Mouse (Mus musculus) erythroblast, adult 5-6 weeks (primary cell): ENCODE results near the gene Sh3rf1. TPM values are rescaled to one million over a fixed set of nuclear protein-coding genes. Genes with fewer than 3 reads are reported as not detected.

Experiments used
- ATAC-seq: replicated peaks from 2 replicates; pipeline ENCODE4 v1.8.0; 2016; ENCODE audit warnings: moderate number of reproducible peaks, mild to moderate bottlenecking, moderate TSS enrichment, inconsistent platforms; ENCODE audit not compliant: poor library complexity, low FRiP score, severe bottlenecking
- total RNA-seq, 2 experiments: library from RNA; stranded (forward) in 1 of 2; stranded (reverse) in 1 of 2; fragments of 150-400 nt in 1 of 2; fragments of 200-764, 138-1000 nt in 1 of 2; gene quantifications; 2 replicates each; pipeline versions ENCODE4 v1.2.3 to v1.2.4; 2015 to 2017; ENCODE audit warnings: low replicate concordance in 2 of 2

Gene Sh3rf1
- total RNA-seq, 2 experiments from 2014 or later, result 0.19 to 0.43 TPM

DNA sequence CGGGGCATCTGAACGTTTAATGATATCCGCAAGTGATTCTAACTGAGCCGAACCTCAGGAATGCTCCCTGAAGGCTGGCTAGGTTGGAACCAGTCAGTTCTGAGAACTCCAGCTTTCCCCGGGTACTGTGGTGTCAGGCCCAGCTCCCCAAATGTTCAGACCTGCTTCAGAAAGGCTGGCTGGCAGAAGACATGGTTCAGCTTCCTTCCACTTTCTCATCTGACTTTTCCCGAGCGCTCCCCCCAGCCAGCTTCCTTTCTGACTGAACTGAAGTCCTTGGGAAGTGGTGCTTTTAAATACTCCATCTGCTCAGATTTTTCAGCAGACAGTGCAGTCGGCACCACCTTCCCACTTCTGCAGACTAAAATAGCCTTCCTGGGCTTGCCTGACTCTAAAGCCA, 6.2 kb upstream of the Sh3rf1 start:
- ATAC-seq, result no peak

DNA sequence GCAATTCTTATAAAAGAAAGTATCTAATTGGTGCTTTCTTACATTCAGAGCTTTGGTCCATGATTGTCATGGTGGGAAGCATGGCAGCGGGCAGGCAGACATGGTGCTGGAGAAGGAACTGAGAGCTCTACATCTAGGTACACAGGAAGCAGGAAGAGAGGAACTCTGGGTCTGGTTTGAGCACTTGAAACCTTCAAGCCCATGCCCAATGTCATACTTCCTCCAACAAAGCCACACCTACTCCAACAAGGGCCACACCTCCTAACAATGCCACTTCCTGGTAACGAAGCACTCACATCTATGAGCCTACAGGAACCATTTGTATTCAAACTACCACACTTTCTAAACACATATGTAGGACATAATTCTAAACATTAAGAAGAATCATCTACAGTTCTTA, 5.2 kb upstream of the Sh3rf1 start:
- no peak for ATAC-seq

DNA sequence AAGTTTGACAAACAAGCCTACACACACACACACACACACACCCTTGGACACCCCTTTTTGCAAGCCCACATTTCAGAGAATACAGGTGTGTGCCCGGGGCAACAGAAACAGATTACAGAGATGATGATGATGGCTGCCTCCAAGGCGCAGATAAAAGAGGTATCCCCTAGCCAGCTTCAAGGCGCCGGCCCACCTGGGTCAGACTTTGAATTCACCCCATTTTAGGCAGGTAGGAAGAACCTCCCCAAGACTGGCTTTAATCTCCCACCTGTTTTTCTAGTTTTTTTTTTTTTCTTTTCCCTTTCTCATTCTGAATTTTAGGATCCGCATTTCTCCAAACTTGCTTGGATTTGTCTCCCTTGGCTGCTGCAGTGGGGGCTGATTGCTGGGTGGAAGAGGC, 389 bp upstream of the Sh3rf1 start:
- ATAC-seq, result no peak

DNA sequence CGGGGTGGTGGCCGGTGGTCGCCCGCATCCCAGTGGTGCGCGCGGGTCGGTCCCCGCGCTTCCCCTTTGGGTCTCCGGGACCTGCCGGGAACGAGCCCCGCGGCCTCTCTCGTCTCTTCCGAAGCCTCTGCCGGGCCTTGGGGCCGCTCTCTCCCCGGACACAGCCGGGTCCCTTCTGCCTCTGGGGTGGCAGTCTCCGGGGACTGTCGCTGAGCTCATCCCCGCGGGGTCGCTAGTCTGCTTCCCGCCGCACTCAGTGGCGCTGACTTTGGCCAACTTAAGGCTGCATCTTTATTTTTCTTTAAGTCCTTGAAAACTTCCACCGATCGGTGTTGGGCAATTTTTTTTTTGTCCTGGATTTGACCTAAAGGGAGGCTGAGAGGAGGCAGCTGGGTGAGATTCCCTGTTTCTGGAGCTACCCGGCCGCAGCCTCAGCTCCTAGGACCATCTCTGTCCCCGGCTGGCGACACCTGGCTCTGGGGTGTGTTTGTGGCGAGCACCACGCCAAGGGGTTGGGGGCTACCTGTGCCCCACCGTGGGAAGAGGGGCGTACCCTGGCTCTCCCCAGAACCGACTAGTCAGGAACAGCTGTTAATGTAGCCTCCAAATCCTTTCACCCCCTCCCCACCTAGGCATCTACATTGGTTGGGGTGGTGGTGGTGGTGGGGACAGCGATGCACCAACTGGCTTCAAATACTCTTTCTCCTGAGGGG, 864 bp downstream of the Sh3rf1 start:
- ATAC-seq, result no peak

DNA sequence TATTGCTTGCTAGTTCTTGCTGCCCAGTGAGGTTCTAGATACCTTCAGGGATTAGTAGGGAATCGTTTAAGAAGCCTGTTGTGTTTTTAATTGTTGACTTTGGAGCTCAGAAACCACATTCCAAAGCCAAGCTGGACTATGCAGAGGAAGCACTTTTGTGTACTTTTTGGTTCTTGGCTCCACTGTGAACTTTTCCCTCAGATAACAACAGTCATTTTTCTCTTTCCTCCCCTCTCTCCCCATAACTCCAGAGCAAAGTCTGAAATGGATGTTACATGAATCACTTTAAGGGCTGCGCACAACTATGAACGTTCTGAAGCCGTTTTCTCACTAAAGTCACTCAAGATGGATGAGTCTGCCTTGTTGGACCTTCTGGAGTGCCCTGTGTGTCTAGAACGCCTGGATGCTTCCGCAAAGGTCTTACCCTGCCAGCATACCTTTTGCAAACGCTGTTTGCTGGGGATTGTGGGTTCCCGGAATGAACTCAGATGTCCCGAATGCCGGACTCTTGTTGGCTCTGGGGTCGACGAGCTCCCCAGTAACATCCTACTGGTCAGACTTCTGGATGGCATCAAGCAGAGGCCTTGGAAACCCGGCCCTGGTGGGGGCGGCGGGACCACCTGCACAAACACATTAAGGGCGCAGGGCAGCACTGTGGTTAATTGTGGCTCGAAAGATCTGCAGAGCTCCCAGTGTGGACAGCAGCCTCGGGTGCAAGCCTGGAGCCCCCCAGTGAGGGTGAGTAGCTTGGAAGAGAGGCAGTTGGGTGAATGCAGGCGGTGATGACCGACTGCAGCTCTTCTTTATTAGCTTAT, 2.1 kb downstream of the Sh3rf1 start:
- no peak for ATAC-seq

DNA sequence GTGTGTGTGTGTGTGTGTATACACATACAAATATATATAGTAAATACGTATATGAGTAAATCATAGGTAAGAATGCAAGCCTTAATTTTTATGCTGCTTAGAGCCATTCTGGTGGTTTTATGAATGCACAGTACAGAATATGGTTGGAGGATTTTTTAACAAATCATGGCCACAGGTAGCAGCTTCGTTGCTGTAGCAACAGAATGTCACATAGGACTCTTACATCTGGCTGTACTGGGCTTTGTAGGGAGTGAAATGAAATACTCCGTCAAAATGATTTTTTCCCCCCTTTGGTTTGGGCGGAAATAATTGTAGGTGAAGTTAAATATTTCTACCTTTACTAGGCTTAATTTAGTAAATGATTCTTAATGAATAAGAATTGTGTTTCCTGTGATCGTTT, 3.0 kb downstream of the Sh3rf1 start:
- no peak for ATAC-seq

DNA sequence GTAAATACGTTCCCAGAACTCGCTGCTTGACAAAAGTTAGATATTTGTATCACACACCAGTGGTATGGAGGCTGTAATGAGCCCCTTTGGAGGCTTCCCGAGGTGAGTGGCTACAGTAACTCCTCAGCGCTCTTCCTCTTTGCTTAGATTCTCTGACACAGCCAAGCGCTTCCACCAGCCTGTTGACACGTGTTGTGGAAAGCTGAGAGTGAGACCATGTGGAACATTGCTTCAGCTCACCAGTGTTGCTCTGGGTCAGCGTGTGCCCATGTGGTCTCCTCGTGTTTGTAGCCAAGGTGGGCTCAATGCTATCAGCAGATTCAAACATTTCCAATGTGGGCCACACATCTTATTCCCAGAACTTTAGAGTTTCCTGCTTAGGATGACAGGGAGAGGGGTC, 5.0 kb downstream of the Sh3rf1 start:
- no peak for ATAC-seq

DNA sequence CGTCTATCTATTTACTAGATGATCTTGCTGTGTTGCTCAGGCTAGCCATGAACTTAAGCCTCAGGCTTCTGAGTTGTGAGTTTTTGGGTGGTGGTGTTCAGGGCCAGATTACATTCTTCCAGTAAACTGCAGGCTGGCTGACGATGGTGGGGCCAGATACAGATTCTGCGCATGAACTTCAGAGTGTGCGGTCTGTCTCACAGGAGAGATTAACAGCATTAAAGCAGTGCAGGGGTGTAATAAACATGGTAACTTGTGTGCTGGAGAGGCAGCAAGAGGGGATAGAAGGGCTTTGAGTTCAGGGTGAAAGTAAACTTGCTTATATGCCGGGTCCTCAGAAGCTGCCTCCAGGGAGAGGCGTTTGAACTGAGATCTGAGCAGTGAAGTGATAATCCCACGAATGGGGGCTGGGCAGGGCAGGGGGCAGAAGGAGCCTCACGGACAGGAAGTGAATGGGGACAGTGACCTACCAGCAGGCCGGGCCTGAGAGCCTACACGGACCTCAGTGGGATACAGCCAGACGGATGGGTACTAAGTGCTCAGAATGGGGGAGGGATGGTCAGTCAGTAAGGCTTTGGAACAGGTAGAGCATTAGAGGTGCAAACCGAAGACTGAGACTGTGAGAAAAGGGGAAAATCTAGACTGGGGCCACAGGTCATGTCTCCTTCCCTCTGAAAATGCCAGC, 6.0 kb downstream of the Sh3rf1 start:
- no peak for ATAC-seq

DNA sequence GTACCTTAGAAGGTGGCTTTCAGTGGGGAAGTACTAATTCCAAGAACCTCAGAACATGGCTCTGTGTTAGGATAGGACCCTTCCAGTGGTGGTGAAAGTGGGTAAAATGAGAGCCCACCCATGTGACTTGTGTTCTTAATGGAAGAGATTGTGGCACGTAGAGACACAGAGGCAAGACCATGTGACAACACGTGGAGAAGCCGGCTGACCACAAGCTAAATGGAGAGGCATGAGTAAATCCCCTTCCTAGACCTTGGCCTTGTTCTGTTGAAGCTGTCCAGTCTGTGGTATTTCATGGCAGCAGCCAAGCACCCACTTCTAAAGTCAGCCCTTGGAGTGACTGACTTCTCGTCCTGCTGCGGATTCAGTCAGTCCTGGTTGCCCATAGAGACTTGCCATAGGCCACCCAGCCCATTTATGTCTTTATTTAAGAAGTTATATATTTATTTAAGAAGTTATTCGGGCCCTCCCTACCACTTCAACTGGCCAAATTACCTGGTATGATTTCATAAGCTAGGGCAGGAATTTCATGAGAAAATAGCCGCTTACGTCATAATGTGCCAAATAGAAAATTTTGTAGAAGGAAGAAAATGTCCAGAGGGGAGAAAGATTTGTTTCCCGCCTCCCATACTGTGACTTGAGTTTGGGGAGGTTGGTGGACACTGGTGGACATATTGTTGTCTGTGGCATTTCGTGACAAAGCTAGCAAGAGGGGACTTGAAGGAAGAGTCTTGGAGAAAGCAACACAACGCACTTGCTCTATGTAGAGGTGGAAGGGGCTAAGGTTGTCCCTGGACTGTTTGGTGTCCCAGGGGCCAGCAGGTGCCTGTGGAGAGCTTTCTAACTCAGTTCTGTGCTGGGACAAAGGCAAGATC, 7.4 kb downstream of the Sh3rf1 start:
- ATAC-seq, result no peak

DNA sequence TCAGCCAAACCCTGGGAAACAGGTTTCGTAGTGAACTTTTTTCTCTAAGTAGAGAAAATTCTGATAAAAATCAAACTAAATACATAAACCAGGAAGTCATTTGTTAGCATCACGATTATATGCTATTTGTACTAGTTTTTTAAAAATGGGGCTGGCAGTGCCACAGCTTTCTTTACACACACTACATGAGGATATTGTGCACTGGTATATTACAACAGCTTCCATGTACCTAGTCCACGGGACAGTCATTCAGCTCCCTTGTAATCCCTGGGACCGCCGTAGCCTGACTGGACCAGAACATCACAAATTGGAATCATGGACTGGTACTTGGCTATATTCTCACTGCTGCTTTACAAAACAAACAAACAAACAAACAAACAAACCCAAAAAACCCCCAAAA, 11.8 kb downstream of the Sh3rf1 start:
- ATAC-seq, result no peak

DNA sequence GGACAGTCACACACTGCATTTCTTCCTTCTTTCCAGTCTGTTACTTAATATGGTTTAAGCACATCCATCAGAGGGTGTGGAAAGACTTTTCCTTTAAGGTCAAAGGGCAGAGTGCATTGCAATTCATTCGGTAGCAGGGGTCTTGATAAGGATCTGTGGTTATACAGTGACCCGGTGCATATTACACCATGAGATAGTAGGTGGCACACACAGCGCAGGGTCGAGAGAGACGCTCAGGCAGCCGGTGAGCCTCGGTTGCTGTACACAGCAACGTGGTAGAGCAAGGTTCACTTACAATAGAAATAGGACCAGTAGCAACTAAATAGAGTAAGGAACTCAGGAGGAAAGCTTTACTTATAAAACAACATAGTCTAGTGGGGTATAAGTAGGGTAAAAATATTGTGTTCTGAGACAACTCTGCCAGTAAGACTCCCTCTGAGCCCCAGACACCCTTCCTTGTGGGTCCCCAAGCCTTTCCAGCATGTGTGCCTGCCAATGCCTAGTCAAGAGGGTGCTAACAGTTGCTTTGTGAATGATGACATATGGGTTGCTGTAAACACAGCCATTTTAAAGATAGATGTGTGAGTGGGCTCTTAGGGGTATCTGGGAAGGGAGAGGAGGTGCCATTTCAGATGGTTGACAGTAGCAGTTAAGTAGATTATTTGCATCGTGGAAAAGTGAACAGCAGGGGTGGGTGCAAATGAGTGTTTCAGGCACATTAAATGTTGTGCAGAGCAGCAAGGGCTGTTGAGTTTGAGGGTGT, 13.0 kb downstream of the Sh3rf1 start:
- no peak for ATAC-seq

DNA sequence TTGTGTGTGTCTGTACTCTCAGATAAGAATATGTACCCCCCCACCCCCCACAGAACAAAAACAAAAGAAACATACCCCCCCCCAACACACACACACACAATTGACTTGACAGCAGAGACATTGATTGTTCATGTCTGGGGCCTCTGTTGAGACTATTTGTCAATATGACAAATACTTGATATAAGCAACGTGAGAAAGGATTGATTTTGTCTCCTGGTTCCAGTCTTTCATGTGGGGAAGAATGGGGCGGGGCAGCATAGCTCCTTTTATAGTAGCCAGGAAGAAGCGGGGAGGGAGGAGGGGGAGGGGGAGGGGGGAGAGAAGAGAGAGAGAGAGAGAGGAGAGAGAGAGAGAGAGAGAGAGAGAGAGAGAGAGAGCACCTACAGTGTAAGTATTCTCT, 15.9 kb downstream of the Sh3rf1 start:
- no peak for ATAC-seq

DNA sequence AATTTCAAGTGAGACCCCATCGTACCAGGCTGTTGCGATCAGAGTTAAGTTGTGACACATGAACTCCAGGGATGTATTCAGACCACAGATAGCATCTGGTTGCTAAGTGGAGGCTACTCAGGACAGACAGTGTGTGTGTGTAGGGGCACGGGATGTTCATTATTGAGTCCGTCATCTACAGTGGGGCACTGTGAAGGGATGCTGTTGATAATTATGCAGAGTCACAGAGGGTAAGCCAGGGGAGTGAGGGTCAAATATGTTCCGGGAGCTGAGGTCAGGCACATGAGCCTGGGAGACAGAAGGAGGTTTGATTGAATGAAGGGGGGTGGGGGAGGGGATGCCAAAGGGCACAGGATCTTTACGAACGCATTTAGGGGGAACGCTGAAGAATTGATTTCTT, 17.6 kb downstream of the Sh3rf1 start:
- ATAC-seq, result no peak

DNA sequence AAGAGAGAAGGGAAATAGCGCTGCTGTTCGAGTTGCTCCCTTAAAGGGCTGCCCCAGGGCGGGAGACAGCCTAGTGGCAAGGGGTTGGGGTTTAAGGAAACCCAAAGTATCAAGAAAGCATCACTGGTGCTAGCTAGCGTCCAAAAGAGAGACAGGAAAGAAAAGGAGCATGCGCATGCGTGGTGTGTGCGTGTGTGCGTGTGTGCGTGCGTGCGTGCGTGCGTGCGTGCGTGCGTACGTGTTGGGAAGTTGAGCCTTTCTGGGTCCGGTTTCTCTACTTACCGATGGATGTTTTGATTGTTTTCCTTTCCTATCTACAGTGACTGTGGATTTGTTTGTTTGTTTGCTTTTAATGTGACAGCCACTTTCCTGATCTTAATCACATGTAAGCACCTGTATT, 19.2 kb downstream of the Sh3rf1 start:
- no peak for ATAC-seq

DNA sequence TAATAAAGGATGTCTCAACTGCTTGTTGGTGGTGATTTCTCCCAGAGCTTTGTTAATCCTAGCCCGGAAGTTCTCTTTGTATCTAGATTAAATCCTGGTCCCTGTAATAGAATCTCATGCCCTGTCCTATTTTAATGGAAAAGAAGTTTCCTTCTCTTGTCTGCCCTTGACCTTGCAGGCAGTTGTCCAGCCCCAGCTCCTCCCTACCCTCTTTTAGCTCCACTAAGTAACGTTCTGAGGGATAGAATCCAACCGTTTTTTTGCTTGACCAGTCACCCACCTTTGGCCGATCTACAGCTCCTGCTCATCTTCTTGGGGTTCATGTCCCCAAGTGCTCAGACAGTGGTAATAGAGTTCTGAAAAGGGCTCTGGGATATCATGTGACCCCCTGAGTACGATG, 19.8 kb downstream of the Sh3rf1 start:
- no peak for ATAC-seq

DNA sequence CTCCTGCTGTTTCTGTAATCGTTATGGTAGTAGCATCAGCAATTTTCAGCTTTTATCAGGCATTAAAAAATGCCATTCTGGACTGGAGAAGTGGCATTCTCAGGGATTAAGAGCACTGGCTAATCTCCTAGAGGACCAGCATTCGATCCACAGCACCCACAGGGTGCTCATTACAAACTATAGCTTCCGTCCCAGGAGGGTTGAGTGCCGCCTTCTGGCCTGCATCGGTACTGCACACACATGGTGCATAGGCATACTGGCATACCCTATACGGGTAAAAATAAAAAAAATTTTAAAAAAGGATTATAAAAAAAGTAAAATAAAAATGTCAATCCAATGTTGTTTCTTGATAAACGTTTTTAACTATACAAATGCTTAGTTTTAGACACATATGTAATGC, 20.5 kb downstream of the Sh3rf1 start:
- no peak for ATAC-seq

DNA sequence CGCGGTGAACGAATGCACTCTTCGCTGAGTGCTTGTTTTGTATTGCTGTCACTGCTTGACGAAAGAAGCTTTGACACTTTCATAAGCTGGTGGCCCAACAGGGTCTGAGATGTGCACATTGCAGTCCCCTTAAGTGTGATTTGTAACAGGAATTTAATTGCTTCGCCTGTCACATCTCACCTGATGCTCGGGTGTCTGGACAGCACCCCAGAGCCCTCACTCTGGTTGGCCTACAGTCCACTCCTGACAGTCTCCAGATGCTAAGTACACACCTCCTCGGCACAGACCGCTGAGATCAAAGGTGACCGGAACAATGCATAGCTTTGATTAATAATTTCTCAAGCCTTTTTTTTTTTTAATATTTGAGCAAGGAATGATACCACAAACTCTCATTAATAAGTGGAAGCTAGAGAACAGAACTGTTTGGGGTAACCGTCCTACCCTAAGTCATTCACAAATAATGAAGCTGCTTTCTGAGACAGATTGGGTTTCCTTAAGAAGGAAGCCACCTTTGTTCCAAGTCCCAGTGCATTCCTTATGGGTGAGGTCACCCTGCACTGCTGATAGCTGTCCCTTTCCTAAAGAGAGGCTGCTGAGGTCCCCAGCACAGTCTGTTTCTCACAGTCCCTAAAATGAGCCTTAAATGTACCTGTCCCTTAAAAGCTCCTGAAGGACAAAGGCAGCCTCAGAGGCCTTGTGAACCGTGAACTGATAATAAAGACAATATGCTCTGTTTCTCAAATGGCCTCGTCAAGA, 23.8 kb downstream of the Sh3rf1 start:
- no peak for ATAC-seq

DNA sequence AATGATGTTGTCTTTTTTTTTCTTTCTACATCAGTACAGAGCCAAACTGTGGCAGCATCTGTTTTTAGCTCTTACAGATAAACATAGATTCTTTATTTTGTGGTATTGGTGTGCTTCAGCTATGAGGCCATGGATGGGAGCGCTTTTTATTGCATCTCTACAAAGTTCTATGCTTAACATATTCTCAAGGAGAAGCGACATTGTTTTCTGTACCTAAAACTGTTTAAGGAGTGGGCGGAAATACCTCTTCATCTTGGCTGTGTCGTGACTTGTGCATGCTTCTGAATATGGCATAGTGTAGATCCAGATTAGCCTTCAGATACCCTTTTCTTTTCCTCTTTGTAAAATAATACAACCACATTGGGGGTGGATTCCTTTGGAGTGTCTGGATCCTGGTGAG, 25.8 kb downstream of the Sh3rf1 start:
- no peak for ATAC-seq

DNA sequence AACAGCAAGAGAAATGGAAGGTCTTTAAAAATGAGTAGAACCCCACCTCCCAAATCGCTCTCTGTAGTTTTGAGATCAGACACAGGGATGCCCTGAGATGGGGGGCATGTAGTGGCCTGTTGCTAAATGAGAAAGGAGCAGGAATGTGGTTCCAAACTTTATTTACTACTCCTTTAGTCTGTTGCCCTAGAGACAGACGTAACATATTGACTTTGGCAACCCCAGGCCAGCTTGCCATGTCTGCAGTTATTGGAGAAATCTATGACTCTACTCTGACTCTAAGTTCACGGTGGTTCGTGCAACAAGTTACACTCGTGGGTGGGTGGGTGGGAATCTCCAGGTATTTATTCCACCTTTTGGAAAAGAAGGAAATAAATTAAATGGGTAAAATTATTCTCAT, 30.5 kb downstream of the Sh3rf1 start:
- no peak for ATAC-seq
